Mouse (Mus musculus) ES-E14 (cell line): Measurements from ENCODE around the gene Rbx1. TPM values are rescaled to one million over a fixed set of nuclear protein-coding genes. Genes with fewer than 3 reads are reported as not detected.
"Not testable (repeated sequence)": the region's sequence is repeated elsewhere in the genome, so short reads cannot be mapped to it uniquely, and the experiment has no call there.

Source experiments
- DNase-seq: peaks from one replicate; pipeline ENCODE4 v3.0.0-alpha.2; 2013; ENCODE audit warnings: low read depth, low spot score
- H3K27ac ChIP-seq: 2 replicates; pipeline ENCODE4 v1.5.1; 2012; ENCODE audit warnings: low read depth, mild to moderate bottlenecking, low read length, moderate library complexity, mixed read lengths; ENCODE audit not compliant: poor library complexity, insufficient read depth, severe bottlenecking
- H3K36me3 ChIP-seq: 2 replicates; pipeline ENCODE4 v1.6.1; 2012; ENCODE audit warnings: mild to moderate bottlenecking, low read length, moderate library complexity, mixed read lengths; ENCODE audit not compliant: control insufficient read depth, poor library complexity, insufficient read depth, severe bottlenecking
- H3K4me1 ChIP-seq, 2 experiments: fragments of 150-350 bp in 1 of 2; sonication (generic) in 1 of 2; 2 replicates each; pipeline ENCODE4 v1.6.1; 2012; ENCODE audit warnings: low read length in 2 of 2, mild to moderate bottlenecking in 1 of 2, mixed read lengths in 1 of 2; ENCODE audit not compliant: control insufficient read depth in 2 of 2, insufficient read depth in 2 of 2, poor library complexity in 1 of 2
- H3K4me3 ChIP-seq, 2 experiments: fragments of 150-350 bp in 1 of 2; sonication (generic) in 1 of 2; 2 replicates each; pipeline ENCODE4 v1.5.1; 2012; ENCODE audit warnings: low read length in 2 of 2, low read depth in 1 of 2, mild to moderate bottlenecking in 1 of 2, mixed read lengths in 1 of 2; ENCODE audit not compliant: insufficient read depth in 1 of 2, poor library complexity in 1 of 2, severe bottlenecking in 1 of 2
- H3K9ac ChIP-seq: 2 replicates; pipeline ENCODE4 v1.6.1; 2012; ENCODE audit warnings: low read depth, mild to moderate bottlenecking, low read length, mixed read lengths; ENCODE audit not compliant: poor library complexity, insufficient read depth, severe bottlenecking
- H3K9me3 ChIP-seq: fragments of 150-350 bp; sonication (generic); 2 replicates; pipeline ENCODE4 v1.6.1; 2012; ENCODE audit warnings: low read depth, mild to moderate bottlenecking, low read length; ENCODE audit not compliant: control insufficient read depth, insufficient read depth
- CHD2 ChIP-seq: IDR thresholded peaks from 2 replicates; pipeline ENCODE4 v1.6.1; 2014; ENCODE audit warnings: mild to moderate bottlenecking, low read depth, low read length, inconsistent platforms
- HCFC1 ChIP-seq: IDR thresholded peaks from 2 replicates; pipeline ENCODE4 v1.6.1; 2012; ENCODE audit warnings: low read length, inconsistent platforms, borderline replicate concordance; ENCODE audit not compliant: insufficient read depth
- MAFK ChIP-seq: IDR thresholded peaks from 2 replicates; pipeline ENCODE4 v1.6.1; 2014; ENCODE audit warnings: mild to moderate bottlenecking, low read depth, low read length, inconsistent platforms; ENCODE audit not compliant: insufficient read depth
- ZC3H11A ChIP-seq: IDR thresholded peaks from 2 replicates; pipeline ENCODE4 v1.6.1; 2012; ENCODE audit warnings: low read depth, mild to moderate bottlenecking, inconsistent platforms, low read length, borderline replicate concordance
- ZNF384 ChIP-seq: IDR thresholded peaks from 2 replicates; pipeline ENCODE4 v1.6.1; 2012; ENCODE audit warnings: low read depth, low read length, inconsistent platforms
- in situ Hi-C, 2 experiments: fragments of 600-800 bp; cut with MboI; formaldehyde crosslinking; loops; one replicate each; pipeline ENCODE4 v1.15.1; 2025; ENCODE audit warnings: low sequenced_read_pairs in 2 of 2, inconsistent platforms in 1 of 2; ENCODE audit not compliant: unreplicated experiment in 2 of 2
- total RNA-seq: library from RNA; depleted of rRNA; stranded (reverse); fragments of 300-350 nt; gene quantifications from 2 replicates; pipeline ENCODE4 v1.2.3, GENCODE M21; 2012; rRNA removed

The Rbx1 gene
- total RNA-seq: 179 and 282 TPM in 2 replicates

- H3K9me3 ChIP-seq: no peaks in the 10 kb centered on the region
- peaks cover 2 to 11% of the 10 kb centered on the region in 2 experiments; a peak in 3 of 4 replicates for H3K4me1 ChIP-seq
- peak within 1 kb of the TSS; percentile 91 for H3K9ac ChIP-seq
- peaks cover 8% of the 10 kb centered on the region for H3K36me3 ChIP-seq
- TF ChIP-seq HCFC1 (no peak; the same call in 1 of the 2 replicates), CHD2 (peak; percentile 85)
- peak within 1 kb of the TSS; percentile 79 to 98 for H3K4me3 ChIP-seq
- DNase-seq: peak; percentile 96
- in situ Hi-C loops: loop anchor here in 1 of 2 experiments (5.0 kb wide), 1 partner anchor 116 kb away; no protein-coding TSS in a partner anchor
- H3K27ac ChIP-seq: peak within 1 kb of the TSS; percentile 83
These were observed at the start of gene Rbx1 for GRCm38 (mm10) chr15:81465901-81466737. Gene Rbx1, plus strand, starts transcription at chr15:81466296.

GRCm38 (mm10) chr15:81416763-81417310 is 49.3 kb upstream of the Rbx1 start:
- H3K4me1 ChIP-seq, in situ Hi-C loops, H3K9me3 ChIP-seq, H3K36me3 ChIP-seq: not testable (repeated sequence)
- Histone ChIP-seq H3K9ac (peak overlapping the region; percentile 74), H3K27ac (peak overlapping the region; percentile 49; the same call in 1 of the 2 replicates), H3K4me3 (peak overlapping the region; percentile 3 to 35; a peak in 2 of 4 replicates)
- 0 out of 2 replicates have a peak, but pooled peaks have one; percentile 50 for TF ChIP-seq HCFC1
- peak; percentile 50 for DNase-seq

GRCm38 (mm10) chr15:81418065-81418464 is 48.0 kb upstream of the Rbx1 start:
- Histone ChIP-seq H3K4me1 (peaks cover 4 to 5% of the 10 kb centered on the region in 2 experiments; a peak in 1 of 4 replicates), H3K4me3 (no peak overlapping the region), H3K36me3 (peaks cover 2% of the 10 kb centered on the region; the same call in 1 of the 2 replicates), H3K9ac (no peak overlapping the region), H3K27ac (no peak overlapping the region), H3K9me3 (no peaks in the 10 kb centered on the region)
- DNase-seq: no peak
- in situ Hi-C loops: no loop called here
- TF ChIP-seq ZC3H11A (no peak), CHD2 (no peak), ZNF384 (no peak), MAFK (peak; percentile 89), HCFC1 (no peak)

GRCm38 (mm10) chr15:81421454-81421853 is 44.6 kb upstream of the Rbx1 start:
- Histone ChIP-seq H3K36me3 (peaks cover 2% of the 10 kb centered on the region; the same call in 1 of the 2 replicates), H3K27ac (no peak overlapping the region), H3K4me1 (peaks cover 5 to 8% of the 10 kb centered on the region in 2 experiments; a peak in 2 of 4 replicates), H3K9me3 (no peaks in the 10 kb centered on the region), H3K9ac (no peak overlapping the region), H3K4me3 (no peak overlapping the region)
- DNase-seq: no peak
- TF ChIP-seq MAFK (no peak), ZNF384 (no peak), CHD2 (no peak), HCFC1 (no peak), ZC3H11A (no peak)
- in situ Hi-C loops: no loop called here
